Mouse (Mus musculus): Measurements from ENCODE around the gene Rnase2a. TPM values are rescaled to one million over a fixed set of nuclear protein-coding genes. Genes with fewer than 3 reads are reported as not detected.
"Not testable (repeated sequence)": the region's sequence is repeated elsewhere in the genome, so short reads cannot be mapped to it uniquely, and the experiment has no call there.

The Rnase2a gene
- not detected in 2 replicates for polyA plus RNA-seq (2015; fragmentation: Nextera tagmentation; extraction: Ambion mirVana)

DNA sequence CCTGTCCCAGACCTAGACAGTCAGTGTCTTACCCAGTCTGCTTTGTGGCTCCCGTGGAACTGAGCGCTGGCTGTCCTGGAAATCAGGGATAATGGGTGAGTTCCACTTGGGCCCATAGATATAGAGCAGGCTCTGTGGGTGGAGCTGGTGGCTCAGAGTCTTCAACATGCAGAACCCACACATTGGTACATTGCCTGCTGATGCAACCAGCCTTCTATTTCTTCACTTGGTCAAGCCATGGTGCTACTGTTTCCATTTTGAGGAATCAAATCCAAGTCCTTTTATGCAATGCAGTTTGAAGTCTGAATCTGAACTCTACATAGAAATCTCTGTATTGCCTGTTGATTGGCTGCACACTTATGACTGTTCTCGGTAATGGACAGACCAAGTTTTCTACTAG lies at the start of gene Rnase2a:
Rnase2a (minus strand) TSS at position 72 of the 400 bp plus-strand sequence.
- no peak for ATAC-seq (ENCODE audit: low read depth)
- Histone ChIP-seq H3K4me1 (replicated peaks; ENCODE audit: control insufficient read depth, insufficient read depth, low read length) (no peaks in the 10 kb centered on the region), H3K9me3 (ENCODE audit: control insufficient read depth, low read length) (no peaks in the 10 kb centered on the region), H3K9ac (ENCODE audit: low read length) (no peak within 1 kb of the TSS), H3K36me3 (ENCODE audit: control insufficient read depth, insufficient read depth, low read length) (no peaks in the 10 kb centered on the region), H3K27ac (ENCODE audit: low read length) (no peak within 1 kb of the TSS), H3K4me3 (ENCODE audit: low read length) (no peak within 1 kb of the TSS), H3K27me3 (ENCODE audit: control insufficient read depth, insufficient read depth, low read depth, low read length) (no peaks in the 10 kb centered on the region), H3K4me2 (ENCODE audit: low read depth, low read length) (no peak within 1 kb of the TSS)
- WGBS, result 94% methylated on average over 3 of the region's 3 CpGs

GRCm38 (mm10) chr14:51291505-51291904 lies 35.6 kb upstream of the Rnase2a start:
- no peak overlapping the region for H3K4me3 ChIP-seq (ENCODE audit: low read length)
- no peak overlapping the region for H3K27ac ChIP-seq (ENCODE audit: low read length)
- no peak for ATAC-seq (ENCODE audit: low read depth)
- H3K4me1 ChIP-seq (replicated peaks; ENCODE audit: control insufficient read depth, insufficient read depth, low read length), result no peaks in the 10 kb centered on the region
- H3K9ac ChIP-seq (ENCODE audit: low read length), result no peak overlapping the region
- no peaks in the 10 kb centered on the region for H3K9me3 ChIP-seq (ENCODE audit: control insufficient read depth, low read length)
- no peaks in the 10 kb centered on the region for H3K36me3 ChIP-seq (ENCODE audit: control insufficient read depth, insufficient read depth, low read length)
- H3K4me2 ChIP-seq (ENCODE audit: low read depth, low read length), result no peak overlapping the region
- 70% methylated on average over 1 of the region's 1 CpGs for WGBS
- no peaks in the 10 kb centered on the region for H3K27me3 ChIP-seq (ENCODE audit: control insufficient read depth, insufficient read depth, low read depth, low read length)

DNA sequence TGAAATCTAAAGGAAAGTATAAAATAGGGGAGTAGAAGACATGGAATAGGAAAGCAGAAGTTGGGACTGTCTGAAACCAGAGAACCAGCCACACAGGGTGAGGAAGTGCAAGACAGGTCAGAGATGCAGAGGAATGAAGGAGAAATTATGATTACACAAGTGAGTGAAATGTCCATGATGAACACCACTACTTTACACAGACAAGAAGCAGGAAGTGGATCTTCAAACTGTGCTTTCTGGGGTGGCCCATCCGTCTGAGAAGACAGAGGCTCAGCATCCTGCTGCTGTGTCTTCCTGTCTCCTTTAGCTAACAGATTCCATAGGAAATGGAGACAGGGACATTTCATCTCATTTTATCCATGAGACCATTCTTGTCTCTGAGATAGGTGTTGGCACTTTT lies 22.6 kb upstream of the Rnase2a start:
- not testable (repeated sequence) for H3K9ac ChIP-seq (ENCODE audit: low read length); H3K36me3 ChIP-seq (ENCODE audit: control insufficient read depth, insufficient read depth, low read length); H3K4me3 ChIP-seq (ENCODE audit: low read length); H3K4me2 ChIP-seq (ENCODE audit: low read depth, low read length); H3K4me1 ChIP-seq (replicated peaks; ENCODE audit: control insufficient read depth, insufficient read depth, low read length); ATAC-seq (ENCODE audit: low read depth); H3K9me3 ChIP-seq (ENCODE audit: control insufficient read depth, low read length); H3K27me3 ChIP-seq (ENCODE audit: control insufficient read depth, insufficient read depth, low read depth, low read length); H3K27ac ChIP-seq (ENCODE audit: low read length)
- 41% methylated on average over 1 of the region's 1 CpGs for WGBS

GRCm38 (mm10) chr14:51268677-51269076 lies 12.8 kb upstream of the Rnase2a start:
- Histone ChIP-seq H3K4me3 (ENCODE audit: low read length) (no peak overlapping the region), H3K4me1 (replicated peaks; ENCODE audit: control insufficient read depth, insufficient read depth, low read length) (no peaks in the 10 kb centered on the region), H3K27ac (ENCODE audit: low read length) (no peak overlapping the region), H3K9ac (ENCODE audit: low read length) (no peak overlapping the region), H3K9me3 (ENCODE audit: control insufficient read depth, low read length) (no peaks in the 10 kb centered on the region), H3K4me2 (ENCODE audit: low read depth, low read length) (no peak overlapping the region), H3K36me3 (ENCODE audit: control insufficient read depth, insufficient read depth, low read length) (no peaks in the 10 kb centered on the region), H3K27me3 (ENCODE audit: control insufficient read depth, insufficient read depth, low read depth, low read length) (no peaks in the 10 kb centered on the region)
- WGBS, result 72% methylated on average over 1 of the region's 1 CpGs
- no peak for ATAC-seq (ENCODE audit: low read depth)

- Histone ChIP-seq H3K4me1 (replicated peaks; ENCODE audit: control insufficient read depth, insufficient read depth, low read length) (no peaks in the 10 kb centered on the region), H3K27ac (ENCODE audit: low read length) (no peak overlapping the region), H3K27me3 (ENCODE audit: control insufficient read depth, insufficient read depth, low read depth, low read length) (no peaks in the 10 kb centered on the region), H3K4me3 (ENCODE audit: low read length) (peak overlapping the region; percentile 2; the same call in 1 of the 2 replicates), H3K9me3 (ENCODE audit: control insufficient read depth, low read length) (no peaks in the 10 kb centered on the region), H3K4me2 (ENCODE audit: low read depth, low read length) (peak overlapping the region; percentile 46), H3K36me3 (ENCODE audit: control insufficient read depth, insufficient read depth, low read length) (no peaks in the 10 kb centered on the region), H3K9ac (ENCODE audit: low read length) (0 out of 2 replicates have a peak overlapping the region, but pooled peaks have one; percentile 51)
- peak; percentile 87 for ATAC-seq (ENCODE audit: low read depth)
- 3% methylated on average over 9 of the region's 9 CpGs for WGBS
These were observed 10.2 kb upstream of the Rnase2a start for GRCm38 (mm10) chr14:51266113-51266512.

GRCm38 (mm10) chr14:51265667-51266066 lies 9.8 kb upstream of the Rnase2a start:
- no peak for ATAC-seq (ENCODE audit: low read depth)
- H3K4me2 ChIP-seq (ENCODE audit: low read depth, low read length), result peak overlapping the region; percentile 46
- H3K9ac ChIP-seq (ENCODE audit: low read length), result 0 out of 2 replicates have a peak overlapping the region, but pooled peaks have one; percentile 51
- H3K4me3 ChIP-seq (ENCODE audit: low read length), result peak overlapping the region; percentile 2; the same call in 1 of the 2 replicates
- no peak overlapping the region for H3K27ac ChIP-seq (ENCODE audit: low read length)
- no peaks in the 10 kb centered on the region for H3K9me3 ChIP-seq (ENCODE audit: control insufficient read depth, low read length)
- no peaks in the 10 kb centered on the region for H3K36me3 ChIP-seq (ENCODE audit: control insufficient read depth, insufficient read depth, low read length)
- WGBS, result 25% methylated on average over 4 of the region's 4 CpGs
- no peaks in the 10 kb centered on the region for H3K27me3 ChIP-seq (ENCODE audit: control insufficient read depth, insufficient read depth, low read depth, low read length)
- H3K4me1 ChIP-seq (replicated peaks; ENCODE audit: control insufficient read depth, insufficient read depth, low read length), result no peaks in the 10 kb centered on the region

DNA sequence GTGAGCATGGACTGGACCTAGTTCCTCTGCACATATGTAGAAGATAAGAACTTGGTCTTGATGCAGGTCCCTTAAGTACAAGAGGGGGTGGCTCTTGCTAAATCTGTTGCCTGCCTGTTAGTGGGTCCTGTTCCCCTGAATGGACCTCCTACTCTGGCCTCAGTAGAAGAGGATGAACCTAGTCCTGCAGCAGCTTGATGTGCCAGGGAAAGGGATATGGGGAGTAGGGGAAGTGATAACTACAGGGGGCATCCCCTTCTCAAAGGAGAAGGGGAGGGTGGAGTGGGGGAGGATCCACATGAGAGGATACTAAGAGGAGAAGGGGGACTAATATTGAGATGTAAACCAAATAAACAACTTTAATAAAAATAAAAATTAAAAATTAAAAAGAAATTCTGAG lies 6.5 kb upstream of the Rnase2a start:
- no peak for ATAC-seq (ENCODE audit: low read depth)
- Histone ChIP-seq H3K27ac (ENCODE audit: low read length) (no peak overlapping the region), H3K4me2 (ENCODE audit: low read depth, low read length) (no peak overlapping the region), H3K36me3 (ENCODE audit: control insufficient read depth, insufficient read depth, low read length) (no peaks in the 10 kb centered on the region), H3K9ac (ENCODE audit: low read length) (no peak overlapping the region), H3K27me3 (ENCODE audit: control insufficient read depth, insufficient read depth, low read depth, low read length) (no peaks in the 10 kb centered on the region), H3K4me1 (replicated peaks; ENCODE audit: control insufficient read depth, insufficient read depth, low read length) (no peaks in the 10 kb centered on the region), H3K9me3 (ENCODE audit: control insufficient read depth, low read length) (no peaks in the 10 kb centered on the region), H3K4me3 (ENCODE audit: low read length) (no peak overlapping the region)

- Histone ChIP-seq H3K27me3 (ENCODE audit: control insufficient read depth, insufficient read depth, low read depth, low read length) (no peaks in the 10 kb centered on the region), H3K9me3 (ENCODE audit: control insufficient read depth, low read length) (no peaks in the 10 kb centered on the region), H3K4me1 (replicated peaks; ENCODE audit: control insufficient read depth, insufficient read depth, low read length) (no peaks in the 10 kb centered on the region), H3K27ac (ENCODE audit: low read length) (no peak overlapping the region), H3K4me2 (ENCODE audit: low read depth, low read length) (no peak overlapping the region), H3K4me3 (ENCODE audit: low read length) (no peak overlapping the region), H3K9ac (ENCODE audit: low read length) (no peak overlapping the region), H3K36me3 (ENCODE audit: control insufficient read depth, insufficient read depth, low read length) (no peaks in the 10 kb centered on the region)
- ATAC-seq (ENCODE audit: low read depth), result no peak
- 83% methylated on average over 7 of the region's 7 CpGs for WGBS
These were observed 3.8 kb upstream of the Rnase2a start for GRCm38 (mm10) chr14:51259741-51260140.

DNA sequence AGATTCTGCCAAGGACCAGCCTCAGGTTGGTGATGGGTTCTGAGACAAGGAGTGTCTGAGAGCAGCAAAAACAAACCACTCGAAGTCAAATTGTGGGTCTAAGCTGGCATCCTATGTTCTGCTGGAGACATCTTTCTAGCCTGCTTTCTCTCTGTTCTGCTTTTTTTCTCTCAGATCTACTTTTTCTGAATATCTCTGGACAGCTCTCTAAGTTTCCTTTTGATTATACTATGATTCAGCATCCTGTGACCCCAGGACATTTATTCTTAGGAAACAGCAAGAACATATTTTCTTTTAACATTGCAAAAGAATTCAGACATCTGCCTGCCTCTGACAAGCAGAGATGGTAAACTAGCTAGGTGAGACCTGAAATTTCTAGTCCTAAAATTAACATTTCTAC lies 2.3 kb downstream of the Rnase2a start:
- Histone ChIP-seq H3K27ac (ENCODE audit: low read length) (no peak overlapping the region), H3K4me1 (replicated peaks; ENCODE audit: control insufficient read depth, insufficient read depth, low read length) (no peaks in the 10 kb centered on the region), H3K4me3 (ENCODE audit: low read length) (no peak overlapping the region), H3K36me3 (ENCODE audit: control insufficient read depth, insufficient read depth, low read length) (no peaks in the 10 kb centered on the region), H3K9ac (ENCODE audit: low read length) (no peak overlapping the region), H3K27me3 (ENCODE audit: control insufficient read depth, insufficient read depth, low read depth, low read length) (no peaks in the 10 kb centered on the region), H3K4me2 (ENCODE audit: low read depth, low read length) (no peak overlapping the region), H3K9me3 (ENCODE audit: control insufficient read depth, low read length) (no peaks in the 10 kb centered on the region)
- 82% methylated on average over 1 of the region's 1 CpGs for WGBS
- ATAC-seq (ENCODE audit: low read depth), result no peak

GRCm38 (mm10) chr14:51252206-51252605 lies 3.7 kb downstream of the Rnase2a start:
- not testable (repeated sequence) for H3K4me2 ChIP-seq (ENCODE audit: low read depth, low read length); H3K9ac ChIP-seq (ENCODE audit: low read length); H3K4me1 ChIP-seq (replicated peaks; ENCODE audit: control insufficient read depth, insufficient read depth, low read length); H3K36me3 ChIP-seq (ENCODE audit: control insufficient read depth, insufficient read depth, low read length); H3K27ac ChIP-seq (ENCODE audit: low read length); H3K4me3 ChIP-seq (ENCODE audit: low read length); H3K27me3 ChIP-seq (ENCODE audit: control insufficient read depth, insufficient read depth, low read depth, low read length); H3K9me3 ChIP-seq (ENCODE audit: control insufficient read depth, low read length); ATAC-seq (ENCODE audit: low read depth)
